Mouse (Mus musculus) heart, postnatal 0 days (tissue): ENCODE measurements around the gene Lrrc20.

ENCODE experiments used
- CTCF ChIP-seq: IDR thresholded peaks from 2 replicates; pipeline ENCODE4 v1.5.1; 2016; ENCODE audit warnings: antibody characterized with exemption, control low read depth, low read depth
- EP300 ChIP-seq: IDR thresholded peaks from 2 replicates; pipeline ENCODE4 v1.6.1; 2016; ENCODE audit warnings: antibody characterized with exemption, low read depth

DNA sequence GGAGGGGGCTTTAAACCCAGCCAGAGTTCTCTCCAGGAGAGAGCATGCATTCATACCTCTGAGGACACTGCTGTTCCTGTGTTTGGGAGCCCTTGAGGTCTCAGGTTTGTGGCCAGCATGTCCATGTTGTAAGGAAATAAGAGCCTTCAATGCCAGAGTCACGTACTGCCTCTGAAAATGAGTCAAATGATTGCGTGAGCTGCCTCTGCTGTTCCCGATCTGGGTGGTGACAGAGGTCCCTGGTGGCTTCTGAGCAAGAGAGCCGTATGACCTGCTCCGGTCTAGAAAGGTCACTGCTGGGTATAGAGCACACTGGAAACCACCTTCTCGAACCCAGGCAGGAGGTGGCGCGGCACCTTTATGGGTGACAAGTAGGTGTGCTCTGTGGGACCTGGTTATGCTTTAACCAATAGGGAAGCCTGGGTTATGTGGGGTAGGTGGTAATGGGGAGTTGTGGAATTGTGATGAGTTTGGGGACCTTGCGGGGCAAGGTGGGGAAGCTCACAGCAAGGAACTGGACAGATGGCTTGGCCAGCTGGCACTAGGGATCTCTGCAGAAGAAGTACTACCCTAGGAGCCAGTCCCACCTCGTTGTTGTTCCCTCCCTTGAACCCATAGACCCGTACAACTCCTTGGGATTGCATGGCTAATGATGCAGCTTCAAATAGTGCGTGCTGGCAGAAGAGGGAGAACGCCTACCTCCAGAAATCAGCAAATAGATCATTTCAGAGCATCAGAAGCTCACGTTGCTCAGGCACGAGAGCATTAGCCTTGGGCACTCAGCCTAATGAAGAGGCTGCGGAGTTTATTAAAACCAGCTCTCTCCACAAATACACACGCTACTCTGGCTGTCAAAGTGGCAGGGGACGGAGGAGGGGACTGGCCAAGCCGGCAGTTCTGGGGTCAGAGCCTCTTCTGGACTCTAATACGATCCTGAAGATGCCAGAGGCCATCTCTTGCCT, 24.2 kb downstream of the Lrrc20 start:
- no peak for TF ChIP-seq EP300
- TF ChIP-seq CTCF: no peak
